Mouse (Mus musculus) forebrain, embryonic 13.5 days (tissue): Measurements from ENCODE around the gene Gnat1. TPM values are rescaled to one million over a fixed set of nuclear protein-coding genes. Genes with fewer than 3 reads are reported as not detected.
A peak's percentile ranks its signal among the peaks of the same experiment; 100 is the strongest.

Experiments
- ATAC-seq: fragments of 200-750 bp; cut with Nextera tagmentation; 2 replicates; pipeline ENCODE4 v1.8.0; 2017
- H3K27ac ChIP-seq: fragments of 300-500 bp; sonication (generic); 2 replicates; pipeline ENCODE4 v1.5.1; 2015; ENCODE audit warnings: inconsistent platforms, mild to moderate bottlenecking, moderate library complexity
- H3K27me3 ChIP-seq: fragments of 300-500 bp; sonication (generic); 2 replicates; pipeline ENCODE4 v1.6.1; 2015; ENCODE audit warnings: mild to moderate bottlenecking, inconsistent platforms
- H3K36me3 ChIP-seq: fragments of 300-500 bp; sonication (generic); 2 replicates; pipeline ENCODE4 v1.6.1; 2015; ENCODE audit warnings: mild to moderate bottlenecking, inconsistent platforms; ENCODE audit not compliant: poor library complexity, severe bottlenecking
- H3K4me1 ChIP-seq: fragments of 300-500 bp; sonication (generic); 2 replicates; pipeline ENCODE4 v1.6.1; 2015; ENCODE audit warnings: inconsistent platforms
- H3K4me2 ChIP-seq: fragments of 300-500 bp; sonication (generic); 2 replicates; pipeline ENCODE4 v1.6.1; 2015; ENCODE audit warnings: inconsistent platforms, mild to moderate bottlenecking, moderate library complexity
- H3K4me3 ChIP-seq: fragments of 300-500 bp; sonication (generic); 2 replicates; pipeline ENCODE4 v1.5.1; 2015; ENCODE audit warnings: mild to moderate bottlenecking, inconsistent platforms
- H3K9ac ChIP-seq: fragments of 300-500 bp; sonication (generic); 2 replicates; pipeline ENCODE4 v1.6.1; 2015; ENCODE audit warnings: mild to moderate bottlenecking, inconsistent platforms
- H3K9me3 ChIP-seq: fragments of 300-500 bp; sonication (generic); replicated peaks from 2 replicates; pipeline ENCODE4 v1.6.1; 2016; ENCODE audit warnings: inconsistent platforms
- WGBS: fragments of 180-500 bp; shearing (Covaris S2); methylation state at CpG from one replicate; pipeline ENCODE4 v1.1.7; 2015; 5-methylcytosine and 5-hydroxymethylcytosine counted together
- polyA plus RNA-seq: library from polyadenylated mRNA; unstranded; fragments of >200 nt; fragmentation: Nextera tagmentation; extraction: Ambion mirVana; gene quantifications from 2 replicates; pipeline ENCODE4 v1.2.1, GENCODE M21; 2015

Gene Gnat1
- 1.3 and 1.8 TPM in 2 replicates for polyA plus RNA-seq

- no peak within 1 kb of the TSS for H3K4me2 ChIP-seq
- H3K4me1 ChIP-seq: peaks cover 19% of the 10 kb centered on the region
- 32% methylated on average over 5 of the region's 5 CpGs for WGBS
- H3K27me3 ChIP-seq: peaks cover 41% of the 10 kb centered on the region
- no peak within 1 kb of the TSS for H3K27ac ChIP-seq
- peaks cover 20% of the 10 kb centered on the region for H3K36me3 ChIP-seq
- H3K4me3 ChIP-seq: no peak within 1 kb of the TSS
- 0 out of 2 replicates have a peak within 1 kb of the TSS, but pooled peaks have one; percentile 16 for H3K9ac ChIP-seq
- no peak for ATAC-seq
- no peaks in the 10 kb centered on the region for H3K9me3 ChIP-seq
Observed at GRCm38 (mm10) chr9:107679501-107679900, at the start of gene Gnat1. Gene Gnat1, minus strand, starts transcription at chr9:107679712.

- Histone ChIP-seq H3K27me3 (no peaks in the 10 kb centered on the region), H3K4me3 (no peak overlapping the region), H3K9me3 (no peaks in the 10 kb centered on the region), H3K27ac (peak overlapping the region; percentile 57; the same call in 1 of the 2 replicates), H3K9ac (no peak overlapping the region), H3K4me2 (0 out of 2 replicates have a peak overlapping the region, but pooled peaks have one; percentile 12), H3K36me3 (no peaks in the 10 kb centered on the region), H3K4me1 (peaks cover 46% of the 10 kb centered on the region)
- WGBS: 70% methylated on average over 6 of the region's 6 CpGs
- no peak for ATAC-seq
Observed at GRCm38 (mm10) chr9:107728919-107729670, 49.6 kb upstream of the Gnat1 start.

- Histone ChIP-seq H3K4me1 (peaks cover 64% of the 10 kb centered on the region), H3K27ac (no peak overlapping the region), H3K4me2 (no peak overlapping the region), H3K27me3 (no peaks in the 10 kb centered on the region; the same call in 1 of the 2 replicates), H3K36me3 (no peaks in the 10 kb centered on the region), H3K9me3 (no peaks in the 10 kb centered on the region), H3K4me3 (no peak overlapping the region), H3K9ac (no peak overlapping the region)
- 48% methylated on average over 3 of the region's 3 CpGs for WGBS
- ATAC-seq: no peak
Observed at GRCm38 (mm10) chr9:107727041-107727440, 47.5 kb upstream of the Gnat1 start.

- Histone ChIP-seq H3K9me3 (no peaks in the 10 kb centered on the region), H3K4me2 (no peak overlapping the region), H3K4me3 (no peak overlapping the region), H3K9ac (no peak overlapping the region), H3K27me3 (no peaks in the 10 kb centered on the region; the same call in 1 of the 2 replicates), H3K36me3 (no peaks in the 10 kb centered on the region), H3K4me1 (peaks cover 53% of the 10 kb centered on the region), H3K27ac (no peak overlapping the region)
- ATAC-seq: no peak
- 93% methylated on average over 1 of the region's 1 CpGs for WGBS
Observed at GRCm38 (mm10) chr9:107724796-107725195, 45.3 kb upstream of the Gnat1 start.

- Histone ChIP-seq H3K4me1 (peaks cover 45% of the 10 kb centered on the region), H3K4me3 (no peak overlapping the region)
Observed at GRCm38 (mm10) chr9:107723794-107724531, 44.5 kb upstream of the Gnat1 start.

GRCm38 (mm10) chr9:107723292-107723691 is 43.8 kb upstream of the Gnat1 start:
- Histone ChIP-seq H3K36me3 (no peaks in the 10 kb centered on the region), H3K4me1 (peaks cover 39% of the 10 kb centered on the region), H3K4me3 (no peak overlapping the region), H3K27ac (peak overlapping the region; percentile 36), H3K9me3 (no peaks in the 10 kb centered on the region), H3K9ac (0 out of 2 replicates have a peak overlapping the region, but pooled peaks have one; percentile 31), H3K27me3 (no peaks in the 10 kb centered on the region; the same call in 1 of the 2 replicates), H3K4me2 (peak overlapping the region; percentile 40; the same call in 1 of the 2 replicates)
- WGBS: 24% methylated on average over 6 of the region's 6 CpGs
- peak; percentile 46; the same call in 1 of the 2 replicates for ATAC-seq

More at GRCm38 (mm10) chr9:107723794-107724531, 44.5 kb upstream of the Gnat1 start:
- peak overlapping the region; percentile 40 for H3K4me2 ChIP-seq
- no peaks in the 10 kb centered on the region; the same call in 1 of the 2 replicates for H3K27me3 ChIP-seq
- peak; percentile 71 for ATAC-seq
- H3K27ac ChIP-seq: 0 out of 2 replicates have a peak overlapping the region, but pooled peaks have one; percentile 36
- 4% methylated on average over 11 of the region's 11 CpGs for WGBS
- no peaks in the 10 kb centered on the region for H3K9me3 ChIP-seq
- H3K36me3 ChIP-seq: no peaks in the 10 kb centered on the region
- no peak overlapping the region for H3K9ac ChIP-seq

- Histone ChIP-seq H3K27ac (no peak overlapping the region), H3K9ac (no peak overlapping the region), H3K9me3 (no peaks in the 10 kb centered on the region), H3K27me3 (no peaks in the 10 kb centered on the region; the same call in 1 of the 2 replicates), H3K4me2 (no peak overlapping the region), H3K36me3 (no peaks in the 10 kb centered on the region), H3K4me3 (no peak overlapping the region), H3K4me1 (peaks cover 37% of the 10 kb centered on the region)
- ATAC-seq: no peak
- 84% methylated on average over 10 of the region's 10 CpGs for WGBS
Observed at GRCm38 (mm10) chr9:107718781-107719540, 39.4 kb upstream of the Gnat1 start.

- no peak overlapping the region for H3K4me3 ChIP-seq
- no peak overlapping the region for H3K27ac ChIP-seq
- no peaks in the 10 kb centered on the region for H3K36me3 ChIP-seq
- 36% methylated on average over 6 of the region's 6 CpGs for WGBS
- no peak overlapping the region for H3K4me2 ChIP-seq
- no peaks in the 10 kb centered on the region for H3K27me3 ChIP-seq
- no peaks in the 10 kb centered on the region for H3K9me3 ChIP-seq
- no peak for ATAC-seq
- peaks cover 22% of the 10 kb centered on the region for H3K4me1 ChIP-seq
- no peak overlapping the region for H3K9ac ChIP-seq
Observed at GRCm38 (mm10) chr9:107716951-107717350, 37.4 kb upstream of the Gnat1 start.

GRCm38 (mm10) chr9:107715632-107716031 is 36.1 kb upstream of the Gnat1 start:
- ATAC-seq: no peak
- H3K9ac ChIP-seq: no peak overlapping the region
- H3K4me2 ChIP-seq: no peak overlapping the region
- no peak overlapping the region for H3K4me3 ChIP-seq
- H3K4me1 ChIP-seq: peaks cover 22% of the 10 kb centered on the region
- no peaks in the 10 kb centered on the region for H3K9me3 ChIP-seq
- peaks cover 6% of the 10 kb centered on the region; the same call in 1 of the 2 replicates for H3K27me3 ChIP-seq
- no peak overlapping the region; the same call in 1 of the 2 replicates for H3K27ac ChIP-seq
- 94% methylated on average over 2 of the region's 2 CpGs for WGBS
- no peaks in the 10 kb centered on the region for H3K36me3 ChIP-seq

- Histone ChIP-seq H3K27me3 (peaks cover 12% of the 10 kb centered on the region), H3K4me2 (peak overlapping the region; percentile 3; the same call in 1 of the 2 replicates), H3K4me1 (peaks cover 30% of the 10 kb centered on the region), H3K27ac (peak overlapping the region; percentile 40), H3K4me3 (no peak overlapping the region), H3K9ac (no peak overlapping the region; the same call in 1 of the 2 replicates), H3K9me3 (no peaks in the 10 kb centered on the region), H3K36me3 (no peaks in the 10 kb centered on the region)
- ATAC-seq: no peak
- WGBS: 23% methylated on average over 11 of the region's 12 CpGs
Observed at GRCm38 (mm10) chr9:107714221-107714952, 34.9 kb upstream of the Gnat1 start.
